In the genomic region with DNA sequence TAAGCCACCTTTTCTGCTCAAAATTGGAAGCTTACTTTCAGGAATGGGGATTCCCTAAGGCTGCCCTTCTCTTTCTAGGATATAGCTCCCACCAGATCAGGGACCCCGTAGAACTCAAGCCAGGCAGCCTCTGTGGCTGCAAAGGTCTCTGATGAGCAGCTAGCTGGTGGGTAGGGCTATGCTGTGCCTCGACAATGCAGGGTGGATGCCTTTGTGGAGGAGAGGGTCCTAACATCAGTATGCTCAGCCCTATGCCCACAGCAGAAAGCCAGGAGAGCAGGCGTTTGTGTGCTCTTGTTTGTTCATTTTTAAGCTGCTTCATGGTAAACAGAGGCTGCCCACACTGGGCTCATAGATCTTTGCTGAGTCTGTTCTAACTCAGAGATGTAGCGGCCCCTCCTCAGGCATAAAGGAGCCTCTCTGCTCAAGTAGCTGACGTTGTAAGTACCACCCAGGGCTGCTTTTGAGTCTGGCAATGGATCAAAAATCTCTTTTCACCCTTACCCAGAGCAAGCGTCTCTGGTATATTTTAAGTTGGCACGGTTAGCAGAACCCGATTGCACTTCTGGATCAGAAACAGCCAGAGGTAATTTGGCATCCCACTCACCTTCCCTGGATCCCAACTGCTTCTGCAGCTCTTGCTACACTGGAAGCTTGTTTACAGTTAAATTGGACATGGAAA, we compare ENCODE assay signal across 13 mouse cellular contexts.
A peak's percentile ranks its signal among the peaks of the same experiment; 100 is the strongest.
DNase-seq lines count a peak whose midpoint lies in the region; ATAC-seq and TF ChIP-seq lines count a peak whose summit lies in the region.
"Had no signal": no experiment of that assay in that cellular context is flagged by ENCODE, and none has a peak within 500 bp of the region (broad histone marks: within the 10 kb centered on the region; RNA-seq: fewer than 3 reads in every experiment).

No protein-coding gene starts in this region.

- no peaks in the 10 kb centered on the region for H3K27me3 ChIP-seq in heart, embryonic 14.5 days (ENCODE audit: control insufficient read depth, insufficient read depth, low read length)
- no peaks in the 10 kb centered on the region for H3K27me3 ChIP-seq in lung, embryonic 16.5 days (ENCODE audit: control insufficient read depth, insufficient read depth, low read depth, low read length)
- H3K27me3 ChIP-seq in midbrain, postnatal 0 days (ENCODE audit: insufficient read depth, low read length): no peaks in the 10 kb centered on the region
- H3K27me3 ChIP-seq: CH12.LX had no signal

- peaks cover 12 to 38% of the 10 kb centered on the region in 2 experiments for H3K4me1 ChIP-seq in heart, embryonic 14.5 days (ENCODE audit: control insufficient read depth in 2 of 2, insufficient read depth in 2 of 2, low read length in 2 of 2)
- peaks cover 12% of the 10 kb centered on the region for H3K4me1 ChIP-seq in lung, embryonic 16.5 days (replicated peaks; ENCODE audit: control insufficient read depth, insufficient read depth, low read length)
- no peaks in the 10 kb centered on the region for H3K4me1 ChIP-seq in midbrain, postnatal 0 days (ENCODE audit: insufficient read depth, low read length)

- intact Hi-C loops in heart, postnatal 25 days (cut with DNase I): no loop called here

- TF ChIP-seq CTCF in midbrain, postnatal 0 days (IDR thresholded peaks at IDR 0.05): no peak

- DNase-seq in heart, postnatal 25 days (ENCODE audit: low spot score): no peak
- DNase-seq in lung, postnatal 10 days: no peak
- peak; percentile 69 for DNase-seq in gonadal fat pad, adult 2 months (ENCODE audit: low read depth)
- peak; percentile 15 for DNase-seq in midbrain, postnatal 0 days (ENCODE audit: low spot score)
- DNase-seq in thymus, postnatal 36 days: no peak
- DNase-seq: cerebellum, postnatal 10 days; kidney, adult 8-10 months; right cerebral cortex, adult 18-20 months; thymus, adult 18-20 months had no signal

- 29% methylated on average over 8 of the region's 8 CpGs for WGBS in heart, embryonic 14.5 days
- 27% methylated on average over 8 of the region's 8 CpGs for WGBS in lung, embryonic 16.5 days
- WGBS in midbrain, postnatal 0 days: 44% methylated on average over 8 of the region's 8 CpGs

- peak overlapping the region; percentile 34; the same call in 1 of the 2 replicates for H3K4me2 ChIP-seq in heart, embryonic 14.5 days (ENCODE audit: low read length)
- H3K4me2 ChIP-seq in lung, embryonic 16.5 days (ENCODE audit: low read depth, low read length): no peak overlapping the region; the same call in 1 of the 2 replicates
- H3K4me2 ChIP-seq in midbrain, postnatal 0 days (ENCODE audit: low read depth, low read length, poor library complexity, severe bottlenecking): no peak overlapping the region
- H3K4me2 ChIP-seq: midbrain, embryonic 12.5 days had no signal

- H3K9me3 ChIP-seq in heart, embryonic 14.5 days (ENCODE audit: control insufficient read depth, low read length): peaks cover 3% of the 10 kb centered on the region; the same call in 1 of the 2 replicates
- H3K9me3 ChIP-seq in lung, embryonic 16.5 days (ENCODE audit: control insufficient read depth, low read length): no peaks in the 10 kb centered on the region
- H3K9me3 ChIP-seq in midbrain, postnatal 0 days (ENCODE audit: low read length): no peaks in the 10 kb centered on the region
- H3K9me3 ChIP-seq: midbrain, embryonic 12.5 days had no signal

- H3K36me3 ChIP-seq in heart, embryonic 14.5 days (ENCODE audit: control insufficient read depth, insufficient read depth, low read length): no peaks in the 10 kb centered on the region
- no peaks in the 10 kb centered on the region for H3K36me3 ChIP-seq in lung, embryonic 16.5 days (ENCODE audit: control insufficient read depth, insufficient read depth, low read length)
- no peaks in the 10 kb centered on the region for H3K36me3 ChIP-seq in midbrain, postnatal 0 days (ENCODE audit: insufficient read depth, low read length)
- H3K36me3 ChIP-seq: midbrain, embryonic 12.5 days had no signal

- no peak overlapping the region; the same call in 1 of the 2 replicates for H3K9ac ChIP-seq in heart, embryonic 14.5 days (ENCODE audit: low read length)
- H3K9ac ChIP-seq in lung, embryonic 16.5 days (ENCODE audit: low read length): no peak overlapping the region
- no peak overlapping the region for H3K9ac ChIP-seq in midbrain, postnatal 0 days (replicated peaks; ENCODE audit: low read length, poor library complexity, severe bottlenecking)
- H3K9ac ChIP-seq: midbrain, embryonic 12.5 days had no signal

- no peak for ATAC-seq in heart, embryonic 14.5 days (ENCODE audit: insufficient number of reproducible peaks, insufficient read depth, low FRiP score, low read depth)
- ATAC-seq in lung, embryonic 16.5 days (ENCODE audit: low read depth): peak; percentile 77
- ATAC-seq in midbrain, postnatal 0 days (ENCODE audit: low FRiP score): no peak

- no peak overlapping the region for H3K4me3 ChIP-seq in heart, embryonic 14.5 days (ENCODE audit: control insufficient read depth in 1 of 2, insufficient read depth in 1 of 2, low read depth in 1 of 2, low read length in 2 of 2)
- H3K4me3 ChIP-seq in lung, embryonic 16.5 days (ENCODE audit: low read length): no peak overlapping the region
- no peak overlapping the region for H3K4me3 ChIP-seq in midbrain, postnatal 0 days (ENCODE audit: low read depth, low read length)
- H3K4me3 ChIP-seq: midbrain, embryonic 12.5 days had no signal

- H3K27ac ChIP-seq in heart, embryonic 14.5 days (replicated peaks in 1 of 2; ENCODE audit: control insufficient read depth in 1 of 2, insufficient read depth in 1 of 2, low read depth in 2 of 2, low read length in 2 of 2): peak overlapping the region; percentile 46 to 70
- no peak overlapping the region for H3K27ac ChIP-seq in lung, embryonic 16.5 days (ENCODE audit: low read length)
- H3K27ac ChIP-seq in midbrain, postnatal 0 days (ENCODE audit: low read depth, low read length): no peak overlapping the region
- H3K27ac ChIP-seq: midbrain, embryonic 12.5 days had no signal

Comparison
In these comparisons a context has a peak if more than half of its experiments do, and no peak if none do; other contexts are left out.
1. H3K27ac ChIP-seq: peak in heart, embryonic 14.5 days (2 of 2); none in lung, embryonic 16.5 days (single experiment) and midbrain, postnatal 0 days (single experiment).
2. DNase-seq: peak in gonadal fat pad, adult 2 months (single experiment) and midbrain, postnatal 0 days (single experiment); none in heart, postnatal 25 days (single experiment), lung, postnatal 10 days (single experiment) and thymus, postnatal 36 days (0 of 2).